Mouse (Mus musculus) G1E (cell line): ENCODE data around the gene Fkbp3. TPM values are rescaled to one million over a fixed set of nuclear protein-coding genes. Genes with fewer than 3 reads are reported as not detected.

Experiments
- ATAC-seq: 2 replicates; pipeline ENCODE4 v1.8.0; 2016; ENCODE audit warnings: mild to moderate bottlenecking; ENCODE audit not compliant: insufficient number of reproducible peaks, poor library complexity, low FRiP score, severe bottlenecking; ENCODE audit errors: extremely low read depth
- DNase-seq: peaks from one replicate; pipeline ENCODE4 v3.0.0; 2012; ENCODE audit warnings: low spot score
- H3K27me3 ChIP-seq: 2 replicates; pipeline ENCODE4 v1.6.1; 2012; ENCODE audit warnings: mild to moderate bottlenecking, low read length, inconsistent platforms; ENCODE audit not compliant: insufficient read depth
- H3K36me3 ChIP-seq: replicated peaks from 2 replicates; pipeline ENCODE3; 2012; ENCODE audit warnings: mild to moderate bottlenecking, inconsistent platforms
- H3K4me1 ChIP-seq: 2 replicates; pipeline ENCODE4 v1.6.1; 2012; ENCODE audit warnings: low read depth, low read length, inconsistent platforms, mixed read lengths; ENCODE audit not compliant: insufficient read depth
- H3K4me3 ChIP-seq: 2 replicates; pipeline ENCODE4 v1.5.1; 2012; ENCODE audit warnings: low read depth, mild to moderate bottlenecking, inconsistent platforms, low read length, moderate library complexity, mixed read lengths
- H3K9me3 ChIP-seq: replicated peaks from 2 replicates; pipeline ENCODE4 v1.6.1; 2012; ENCODE audit warnings: inconsistent platforms
- CTCF ChIP-seq: IDR thresholded peaks from 2 replicates; pipeline ENCODE4 v1.5.1; 2012; ENCODE audit warnings: low read depth, low read length, inconsistent platforms, mixed read lengths
- GATA1 ChIP-seq: IDR thresholded peaks from 2 replicates; pipeline ENCODE4 v1.6.1; 2012; ENCODE audit warnings: borderline replicate concordance, low read length, inconsistent platforms, mixed read lengths
- GATA2 ChIP-seq: IDR thresholded peaks from 2 replicates; pipeline ENCODE4 v1.6.1; 2012; ENCODE audit warnings: low read depth, low read length, inconsistent platforms, borderline replicate concordance
- POLR2AphosphoS5 ChIP-seq: IDR thresholded peaks from 2 replicates; pipeline ENCODE4 v1.6.1; 2012; ENCODE audit warnings: low read depth, low read length, inconsistent platforms; ENCODE audit not compliant: insufficient replicate concordance
- TAL1 ChIP-seq: conservative IDR thresholded peaks from 2 replicates; pipeline ENCODE4 v1.6.1; 2012; ENCODE audit warnings: low read depth, low read length, inconsistent platforms, mixed read lengths
- polyA plus RNA-seq: library from polyadenylated mRNA; stranded (reverse); fragments of >175 nt; gene quantifications from 2 replicates; pipeline ENCODE4 v1.2.3, GENCODE M21; 2012
- total RNA-seq, 2 experiments: library from RNA; stranded (forward) in 1 of 2; stranded (reverse) in 1 of 2; fragments of 200-1000 nt in 1 of 2; fragments of >200 nt in 1 of 2; fragmentation: Nextera tagmentation in 1 of 2; gene quantifications; 2 replicates each; pipeline ENCODE4 v1.2.3; 2014 to 2017

The Fkbp3 gene
- total and polyA plus RNA-seq, 3 experiments: 226 to 370 (median 305) TPM

DNA sequence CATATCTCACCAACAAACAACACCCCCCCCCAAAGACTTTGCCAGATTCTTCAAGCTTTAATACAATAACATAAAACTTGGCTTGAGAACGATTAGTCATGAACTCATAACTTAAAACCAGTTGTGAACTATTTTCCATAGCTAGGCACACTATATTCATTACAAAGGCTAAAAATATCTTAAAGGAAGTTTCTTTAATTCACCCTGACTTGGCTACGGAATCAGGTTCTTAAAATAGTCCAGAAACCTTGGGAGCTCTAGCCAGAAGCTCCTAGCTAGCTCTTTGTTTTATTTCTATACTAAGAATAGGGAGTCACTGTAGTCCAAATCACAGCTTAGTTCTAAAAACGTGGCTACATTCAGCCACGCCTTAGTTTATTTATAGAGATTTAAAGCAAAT lies 5.4 kb downstream of the Fkbp3 start:
- Histone ChIP-seq H3K4me3 (no peak overlapping the region), H3K9me3 (no peaks in the 10 kb centered on the region), H3K27me3 (no peaks in the 10 kb centered on the region), H3K4me1 (peaks cover 34% of the 10 kb centered on the region), H3K36me3 (peaks cover 67% of the 10 kb centered on the region)
- TF ChIP-seq CTCF (no peak), POLR2AphosphoS5 (no peak), GATA1 (no peak), GATA2 (no peak), TAL1 (no peak)
- no peak for ATAC-seq
- no peak for DNase-seq

GRCm38 (mm10) chr12:65066234-65066633 lies 7.6 kb downstream of the Fkbp3 start:
- Histone ChIP-seq H3K4me1 (peaks cover 20% of the 10 kb centered on the region), H3K27me3 (no peaks in the 10 kb centered on the region), H3K36me3 (peaks cover 79% of the 10 kb centered on the region), H3K9me3 (no peaks in the 10 kb centered on the region), H3K4me3 (no peak overlapping the region)
- DNase-seq (no peak), ATAC-seq (peak; percentile 11; the same call in 1 of the 2 replicates)
- TF ChIP-seq GATA1 (no peak), GATA2 (no peak), TAL1 (no peak), CTCF (no peak), POLR2AphosphoS5 (no peak)

GRCm38 (mm10) chr12:65065241-65065640 lies 8.6 kb downstream of the Fkbp3 start:
- DNase-seq: no peak
- peak; percentile 35 for ATAC-seq
- H3K36me3 ChIP-seq: peaks cover 82% of the 10 kb centered on the region
- no peaks in the 10 kb centered on the region for H3K27me3 ChIP-seq
- TF ChIP-seq GATA1 (no peak), POLR2AphosphoS5 (no peak), CTCF (no peak), GATA2 (no peak), TAL1 (no peak)
- peaks cover 16% of the 10 kb centered on the region for H3K4me1 ChIP-seq
- no peak overlapping the region for H3K4me3 ChIP-seq
- H3K9me3 ChIP-seq: no peaks in the 10 kb centered on the region

- H3K9me3 ChIP-seq: no peaks in the 10 kb centered on the region
- peaks cover 84% of the 10 kb centered on the region for H3K36me3 ChIP-seq
- peaks cover 19% of the 10 kb centered on the region for H3K4me1 ChIP-seq
- H3K4me3 ChIP-seq: no peak overlapping the region
- H3K27me3 ChIP-seq: no peaks in the 10 kb centered on the region
- no peak for TF ChIP-seq GATA2
- no peak for TF ChIP-seq CTCF
- TF ChIP-seq GATA1: no peak
- TF ChIP-seq POLR2AphosphoS5: no peak
- TF ChIP-seq TAL1: no peak
- DNase-seq: no peak
- no peak for ATAC-seq
Observed at GRCm38 (mm10) chr12:65061082-65061481, 12.7 kb downstream of the Fkbp3 start.

DNA sequence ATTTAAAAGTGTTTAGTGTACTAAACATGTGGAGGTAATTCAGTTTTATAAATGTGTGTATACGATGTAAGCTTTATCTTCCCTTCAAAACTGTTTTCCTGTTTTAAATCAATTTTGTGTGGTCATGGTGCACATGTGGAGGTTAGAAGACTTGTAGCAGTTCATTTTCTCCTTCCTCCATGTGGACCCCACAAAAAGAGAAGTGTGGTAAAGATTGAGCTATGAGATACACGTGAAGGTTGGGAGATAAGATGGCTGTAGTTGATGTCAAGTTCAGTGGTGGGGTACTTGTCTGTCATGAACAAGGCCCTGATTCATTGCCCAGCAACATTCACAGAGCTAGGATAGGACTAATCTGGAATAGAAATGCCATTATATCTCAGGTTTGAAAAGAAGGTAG lies 15.6 kb downstream of the Fkbp3 start:
- no peak overlapping the region for H3K4me3 ChIP-seq
- DNase-seq (no peak), ATAC-seq (peak; percentile 61)
- H3K9me3 ChIP-seq: no peaks in the 10 kb centered on the region
- peaks cover 82% of the 10 kb centered on the region for H3K36me3 ChIP-seq
- no peak for TF ChIP-seq GATA2
- TF ChIP-seq POLR2AphosphoS5: no peak
- TF ChIP-seq GATA1: no peak
- no peak for TF ChIP-seq CTCF
- TF ChIP-seq TAL1: no peak
- H3K27me3 ChIP-seq: no peaks in the 10 kb centered on the region
- H3K4me1 ChIP-seq: peaks cover 7% of the 10 kb centered on the region

DNA sequence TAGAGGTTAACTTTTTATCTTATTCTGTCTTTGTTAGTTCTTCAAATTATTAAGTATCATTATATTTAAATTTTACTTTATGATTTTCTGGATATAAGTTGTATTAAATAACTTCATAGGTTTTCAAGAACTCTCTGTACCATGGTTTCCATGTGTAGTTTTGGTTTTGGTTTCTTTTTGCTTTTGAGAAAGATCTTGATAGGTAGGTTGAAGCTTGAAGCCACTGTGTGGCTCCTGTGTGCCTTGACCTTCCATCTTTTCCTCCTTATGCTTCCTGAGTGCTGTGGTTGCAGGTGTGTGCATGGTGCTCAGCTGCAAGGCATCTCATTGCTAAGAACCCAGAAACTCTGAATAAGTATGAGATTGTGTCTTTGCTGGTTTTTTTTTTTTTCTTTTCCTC lies 25.0 kb downstream of the Fkbp3 start:
- ATAC-seq: no peak
- no peaks in the 10 kb centered on the region for H3K9me3 ChIP-seq
- H3K36me3 ChIP-seq: peaks cover 71% of the 10 kb centered on the region
- H3K4me3 ChIP-seq: no peak overlapping the region
- TF ChIP-seq GATA2 (no peak), POLR2AphosphoS5 (no peak), GATA1 (no peak), TAL1 (no peak), CTCF (no peak)
- no peak for DNase-seq
- peaks cover 2% of the 10 kb centered on the region; the same call in 1 of the 2 replicates for H3K4me1 ChIP-seq
- no peaks in the 10 kb centered on the region for H3K27me3 ChIP-seq

DNA sequence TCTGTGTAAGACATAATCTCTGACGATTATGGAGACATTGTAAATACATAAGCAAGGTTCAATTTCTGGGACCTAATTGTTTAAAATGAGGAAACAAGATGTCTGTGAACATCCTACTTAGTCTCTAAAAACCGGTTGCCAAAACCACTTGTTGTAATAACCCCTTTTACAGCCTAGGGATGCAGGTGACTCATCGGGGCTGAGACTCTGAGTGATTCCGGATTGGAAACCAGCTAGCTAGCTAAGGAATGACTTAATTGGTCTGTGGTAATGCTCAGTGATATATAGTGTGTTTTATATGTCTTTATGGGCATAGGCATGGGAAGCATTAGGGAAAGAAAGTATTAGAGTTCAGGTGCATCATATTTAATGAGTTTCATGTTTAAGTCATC lies 36.3 kb downstream of the Fkbp3 start:
- ATAC-seq (peak; percentile 31; the same call in 1 of the 2 replicates), DNase-seq (peak; percentile 31)
- TF ChIP-seq GATA1: no peak
- no peak for TF ChIP-seq TAL1
- no peak for TF ChIP-seq CTCF
- TF ChIP-seq POLR2AphosphoS5: no peak
- TF ChIP-seq GATA2: no peak
- H3K27me3 ChIP-seq: no peaks in the 10 kb centered on the region
- H3K4me1 ChIP-seq: peaks cover 26% of the 10 kb centered on the region
- H3K36me3 ChIP-seq: peaks cover 30% of the 10 kb centered on the region
- peak overlapping the region; percentile 100 for H3K4me3 ChIP-seq
- H3K9me3 ChIP-seq: peaks cover 4% of the 10 kb centered on the region; the same call in 1 of the 2 replicates
